Mouse (Mus musculus): ENCODE measurements around the gene Cep104.

DNA sequence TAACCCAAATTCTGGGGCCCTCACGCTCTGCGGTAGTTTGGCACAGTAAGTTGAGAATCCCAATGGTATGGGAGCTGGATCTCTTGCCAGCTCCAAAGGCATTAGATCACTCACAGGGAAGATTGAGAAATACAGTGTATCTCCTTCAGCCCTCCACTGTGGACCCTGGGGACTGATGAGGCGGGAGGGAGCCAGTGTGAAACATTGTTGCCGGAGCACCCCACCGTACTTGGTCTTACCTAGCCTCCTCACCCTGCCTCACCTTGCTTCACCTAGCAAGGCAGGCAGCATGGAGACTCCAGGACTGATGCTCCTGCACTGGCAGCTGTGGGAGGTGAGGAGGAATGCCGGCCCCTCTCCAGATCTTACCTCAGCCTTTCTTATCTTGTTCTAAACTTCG is 80.5 kb downstream of the Cep104 start:
- no peak for TF ChIP-seq USF1 (IDR thresholded peaks at IDR 0.05; ENCODE audit: low read depth)
- TF ChIP-seq CTCF (IDR thresholded peaks at IDR 0.05; ENCODE audit: control insufficient read depth, insufficient read depth, insufficient read length), result no peak
- TF ChIP-seq MYOG (IDR thresholded peaks at IDR 0.05; ENCODE audit: control insufficient read depth, extremely low read depth, insufficient read length), result no peak
- TF ChIP-seq MAX (IDR thresholded peaks at IDR 0.05), result no peak
- TF ChIP-seq CEBPB (IDR thresholded peaks at IDR 0.05; ENCODE audit: low read depth), result no peak
